Mouse (Mus musculus): Measurements from ENCODE around the gene Edem3.
"Not testable (repeated sequence)": the region's sequence is repeated elsewhere in the genome, so short reads cannot be mapped to it uniquely, and the experiment has no call there.

- not testable (repeated sequence) for TF ChIP-seq EP300 (optimal IDR thresholded peaks at IDR 0.05); CTCF (IDR thresholded peaks at IDR 0.05; ENCODE audit: low read depth)
Observed at GRCm38 (mm10) chr1:151749894-151750293, 5.3 kb upstream of the Edem3 start.

Data from stomach, postnatal 0 days (tissue).